Mouse (Mus musculus) hindbrain, postnatal 0 days (tissue): Measurements from ENCODE around the gene Rabgap1l. TPM values are rescaled to one million over a fixed set of nuclear protein-coding genes. Genes with fewer than 3 reads are reported as not detected.

Source experiments
- ATAC-seq: fragments of 200-750 bp; cut with Nextera tagmentation; 2 replicates; pipeline ENCODE4 v1.8.0; 2017; ENCODE audit warnings: mild to moderate bottlenecking, moderate TSS enrichment, moderate library complexity
- DNase-seq: peaks from one replicate; pipeline ENCODE4 v3.0.0-alpha.2; 2015; ENCODE audit warnings: low spot score
- H3K27ac ChIP-seq: fragments of 300-500 bp; sonication (generic); 2 replicates; pipeline ENCODE4 v1.5.1; 2014; ENCODE audit warnings: mild to moderate bottlenecking
- H3K27me3 ChIP-seq: fragments of 300-500 bp; sonication (generic); 2 replicates; pipeline ENCODE4 v1.6.1; 2014; ENCODE audit warnings: low read length, mixed read lengths; ENCODE audit not compliant: insufficient read depth
- H3K36me3 ChIP-seq: fragments of 300-500 bp; sonication (generic); 2 replicates; pipeline ENCODE4 v1.6.1; 2014; ENCODE audit warnings: low read length, mixed read lengths; ENCODE audit not compliant: insufficient read depth
- H3K4me1 ChIP-seq: fragments of 300-500 bp; sonication (generic); 2 replicates; pipeline ENCODE4 v1.6.1; 2014; ENCODE audit warnings: antibody characterized with exemption, low read length, mixed read lengths; ENCODE audit not compliant: insufficient read depth
- H3K4me2 ChIP-seq: fragments of 300-500 bp; sonication (generic); 2 replicates; pipeline ENCODE4 v1.6.1; 2014; ENCODE audit warnings: low read depth, mild to moderate bottlenecking, low read length, moderate library complexity, mixed read lengths
- H3K4me3 ChIP-seq: fragments of 300-500 bp; sonication (generic); 2 replicates; pipeline ENCODE4 v1.5.1; 2014; ENCODE audit warnings: low read length
- H3K9ac ChIP-seq: fragments of 300-500 bp; sonication (generic); replicated peaks from 2 replicates; pipeline ENCODE4 v1.6.1; 2014; ENCODE audit warnings: mild to moderate bottlenecking, low read length, moderate library complexity, mixed read lengths
- H3K9me3 ChIP-seq: fragments of 300-500 bp; sonication (generic); 2 replicates; pipeline ENCODE4 v1.6.1; 2016; ENCODE audit warnings: low read length, mixed read lengths
- CTCF ChIP-seq: IDR thresholded peaks from 2 replicates; pipeline ENCODE4 v1.5.1; 2016; ENCODE audit warnings: antibody characterized with exemption, control low read depth, low read depth
- WGBS: fragments of 180-500 bp; shearing (Covaris S2); extraction: QIAGEN DNeasy Blood & Tissue Kit; methylation state at CpG from one replicate; pipeline ENCODE4 v1.1.7; 2014; 5-methylcytosine and 5-hydroxymethylcytosine counted together
- polyA plus RNA-seq: library from polyadenylated mRNA; unstranded; fragments of >200 nt; fragmentation: Nextera tagmentation; extraction: Ambion mirVana; gene quantifications from 2 replicates; pipeline ENCODE4 v1.2.1, GENCODE M21; 2015
- total RNA-seq: library from RNA; depleted of rRNA; stranded (reverse); fragments of >200 nt; gene quantifications from 2 replicates; pipeline ENCODE4 v1.2.3, GENCODE M21; 2014

Rabgap1l gene
- total and polyA plus RNA-seq, 2 experiments from 2014 or later = 28.5 to 70.5 TPM

GRCm38 (mm10) chr1:160250782-160251181 is 542.2 kb downstream of the Rabgap1l start:
- no peak for TF ChIP-seq CTCF

GRCm38 (mm10) chr1:160249786-160250185 is 543.2 kb downstream of the Rabgap1l start:
- no peak for DNase-seq
- Histone ChIP-seq H3K9me3 (no peaks in the 10 kb centered on the region), H3K4me2 (no peak overlapping the region), H3K36me3 (0 out of 2 replicates have a peak, but pooled peaks cover 3% of the 10 kb centered on the region), H3K27ac (no peak overlapping the region), H3K27me3 (no peaks in the 10 kb centered on the region), H3K4me3 (no peak overlapping the region), H3K4me1 (no peaks in the 10 kb centered on the region), H3K9ac (no peak overlapping the region)
- TF ChIP-seq CTCF = no peak
- ATAC-seq = no peak
- WGBS = 73% methylated on average over 3 of the region's 3 CpGs

More at GRCm38 (mm10) chr1:160250782-160251181, 542.2 kb downstream of the Rabgap1l start:
- Histone ChIP-seq H3K4me1 (no peaks in the 10 kb centered on the region), H3K36me3 (0 out of 2 replicates have a peak, but pooled peaks cover 4% of the 10 kb centered on the region), H3K4me3 (no peak overlapping the region), H3K27ac (no peak overlapping the region), H3K27me3 (no peaks in the 10 kb centered on the region), H3K9ac (no peak overlapping the region), H3K9me3 (no peaks in the 10 kb centered on the region), H3K4me2 (no peak overlapping the region)
- no peak for ATAC-seq
- DNase-seq = no peak
- 69% methylated on average over 4 of the region's 4 CpGs for WGBS

GRCm38 (mm10) chr1:160247473-160247872 is 545.5 kb downstream of the Rabgap1l start:
- Histone ChIP-seq H3K4me3 (no peak overlapping the region), H3K36me3 (no peaks in the 10 kb centered on the region), H3K27me3 (no peaks in the 10 kb centered on the region), H3K4me2 (no peak overlapping the region), H3K9me3 (no peaks in the 10 kb centered on the region), H3K27ac (no peak overlapping the region), H3K4me1 (no peaks in the 10 kb centered on the region), H3K9ac (no peak overlapping the region)
- DNase-seq (no peak), ATAC-seq (no peak)
- 81% methylated on average over 9 of the region's 9 CpGs for WGBS
- no peak for TF ChIP-seq CTCF

- Histone ChIP-seq H3K27ac (no peak overlapping the region), H3K27me3 (no peaks in the 10 kb centered on the region), H3K4me2 (no peak overlapping the region), H3K36me3 (no peaks in the 10 kb centered on the region), H3K4me3 (no peak overlapping the region), H3K9me3 (no peaks in the 10 kb centered on the region), H3K9ac (no peak overlapping the region), H3K4me1 (no peaks in the 10 kb centered on the region)
- TF ChIP-seq CTCF = no peak
- WGBS = 62% methylated on average over 4 of the region's 4 CpGs
- ATAC-seq (no peak), DNase-seq (no peak)
These were observed 546.2 kb downstream of the Rabgap1l start for GRCm38 (mm10) chr1:160246844-160247243.

GRCm38 (mm10) chr1:160245954-160246353 is 547.1 kb downstream of the Rabgap1l start:
- 61% methylated on average over 2 of the region's 2 CpGs for WGBS
- no peaks in the 10 kb centered on the region for H3K36me3 ChIP-seq
- H3K27me3 ChIP-seq = no peaks in the 10 kb centered on the region
- no peak overlapping the region for H3K9ac ChIP-seq
- no peak overlapping the region for H3K4me3 ChIP-seq
- DNase-seq (no peak), ATAC-seq (no peak)
- H3K27ac ChIP-seq = no peak overlapping the region
- H3K4me1 ChIP-seq = no peaks in the 10 kb centered on the region
- no peaks in the 10 kb centered on the region for H3K9me3 ChIP-seq
- TF ChIP-seq CTCF = no peak
- no peak overlapping the region for H3K4me2 ChIP-seq

- no peak overlapping the region for H3K9ac ChIP-seq
- H3K27me3 ChIP-seq = no peaks in the 10 kb centered on the region
- DNase-seq (no peak), ATAC-seq (no peak)
- no peak overlapping the region for H3K27ac ChIP-seq
- H3K9me3 ChIP-seq = no peaks in the 10 kb centered on the region
- H3K36me3 ChIP-seq = no peaks in the 10 kb centered on the region
- no peak for TF ChIP-seq CTCF
- H3K4me1 ChIP-seq = no peaks in the 10 kb centered on the region
- H3K4me3 ChIP-seq = no peak overlapping the region
- H3K4me2 ChIP-seq = no peak overlapping the region
- WGBS = 87% methylated on average over 5 of the region's 5 CpGs
These were observed 548.3 kb downstream of the Rabgap1l start for GRCm38 (mm10) chr1:160244689-160245088.

- no peaks in the 10 kb centered on the region for H3K4me1 ChIP-seq
- no peaks in the 10 kb centered on the region for H3K9me3 ChIP-seq
- no peak overlapping the region for H3K4me2 ChIP-seq
- no peaks in the 10 kb centered on the region for H3K27me3 ChIP-seq
- H3K9ac ChIP-seq = no peak overlapping the region
- WGBS = 79% methylated on average over 2 of the region's 2 CpGs
- no peak overlapping the region for H3K4me3 ChIP-seq
- no peak for TF ChIP-seq CTCF
- H3K27ac ChIP-seq = no peak overlapping the region
- H3K36me3 ChIP-seq = peaks cover 7% of the 10 kb centered on the region; the same call in 1 of the 2 replicates
- ATAC-seq (no peak), DNase-seq (no peak)
These were observed 552.9 kb downstream of the Rabgap1l start for GRCm38 (mm10) chr1:160240091-160240490.
